Mouse (Mus musculus) brain, embryonic 14.5 days (tissue): Measurements from ENCODE around the gene Taf8. TPM values are rescaled to one million over a fixed set of nuclear protein-coding genes. Genes with fewer than 3 reads are reported as not detected.

ENCODE experiments used
- DNase-seq: peaks from one replicate; pipeline ENCODE4 v3.0.0-alpha.2; 2011; ENCODE audit warnings: low read depth
- CTCF ChIP-seq: fragments of 200-500 bp; IDR thresholded peaks from 2 replicates; pipeline ENCODE4 v1.5.1; 2012; ENCODE audit warnings: inconsistent platforms, mild to moderate bottlenecking, moderate library complexity, borderline replicate concordance; ENCODE audit not compliant: insufficient read depth, insufficient read length; ENCODE audit errors: extremely low read depth
- POLR2A ChIP-seq: fragments of 200-500 bp; IDR thresholded peaks from 2 replicates; pipeline ENCODE4 v1.6.1; 2012; ENCODE audit warnings: mild to moderate bottlenecking, inconsistent platforms, borderline replicate concordance; ENCODE audit not compliant: poor library complexity, insufficient read depth, insufficient read length, severe bottlenecking; ENCODE audit errors: extremely low read depth
- polyA plus RNA-seq: library from polyadenylated mRNA; depleted of rRNA; stranded (reverse); fragments of >200 nt; gene quantifications from 2 replicates; pipeline ENCODE4 v1.2.3, GENCODE M21; 2012

Taf8 gene
- polyA plus RNA-seq, 1 experiment = 34.2 TPM

DNA sequence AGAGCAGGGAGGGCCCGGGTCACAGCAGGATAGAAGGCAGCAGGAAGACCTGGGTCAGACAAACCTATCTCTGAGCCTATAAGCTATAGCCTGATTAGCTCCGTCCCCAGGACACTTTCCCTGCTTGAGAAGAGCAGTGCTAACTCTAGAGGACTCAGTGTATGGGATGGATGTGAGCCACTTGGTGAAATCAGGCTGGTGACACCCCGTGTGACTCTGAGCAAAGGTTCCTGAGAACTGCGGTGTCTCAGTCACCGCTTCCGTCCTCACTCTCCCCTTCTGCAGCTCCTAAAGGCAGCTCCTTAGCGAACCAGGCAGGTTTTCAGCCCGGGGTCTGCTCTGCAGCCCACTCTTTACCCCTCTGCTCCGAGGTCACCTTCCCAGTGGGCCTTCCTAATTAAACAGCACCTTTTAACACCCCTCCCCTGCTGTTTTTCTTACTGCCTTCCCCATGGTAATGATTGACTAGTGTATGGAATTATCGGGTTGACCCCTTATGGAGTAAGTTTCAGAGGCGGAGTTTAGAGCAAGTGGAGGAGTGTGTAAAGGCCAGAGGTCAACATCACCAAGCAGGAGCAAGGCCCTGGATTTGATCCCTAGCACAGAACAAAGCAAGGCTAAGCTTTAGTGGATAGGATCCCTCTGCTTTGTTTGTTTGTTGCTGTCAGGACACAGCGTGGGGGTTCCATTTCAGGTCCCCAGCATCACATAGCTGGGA lies 37.7 kb downstream of the Taf8 start:
- no peak for DNase-seq
- TF ChIP-seq CTCF (no peak), POLR2A (no peak)

GRCm38 (mm10) chr17:47462728-47463388 lies 39.2 kb downstream of the Taf8 start:
- no peak for DNase-seq
- TF ChIP-seq CTCF = no peak
- no peak for TF ChIP-seq POLR2A

DNA sequence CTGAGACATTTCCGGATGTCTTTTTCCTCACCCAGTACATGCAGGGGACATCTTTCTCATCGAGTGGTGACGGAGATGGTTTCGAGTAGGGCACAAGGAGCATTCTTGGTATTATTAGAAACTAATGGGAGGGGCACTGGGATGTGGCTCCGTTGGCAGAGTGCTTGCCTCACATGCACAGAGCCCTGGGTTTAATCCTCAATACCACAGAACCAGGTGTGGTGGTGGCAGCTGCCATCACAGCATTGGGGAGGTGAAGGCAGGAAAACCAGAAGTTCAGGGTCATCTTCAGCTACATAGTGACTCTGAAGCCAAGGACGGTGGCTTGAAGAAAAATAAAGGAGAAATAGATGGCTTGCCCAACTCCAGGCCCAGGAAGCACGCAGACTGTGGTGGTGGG lies 39.9 kb downstream of the Taf8 start:
- no peak for TF ChIP-seq CTCF
- TF ChIP-seq POLR2A = no peak
- DNase-seq = no peak

GRCm38 (mm10) chr17:47461688-47462087 lies 40.4 kb downstream of the Taf8 start:
- TF ChIP-seq CTCF = no peak
- no peak for DNase-seq

- TF ChIP-seq CTCF = no peak
- TF ChIP-seq POLR2A = no peak
- DNase-seq = no peak
These were observed 42.7 kb downstream of the Taf8 start for GRCm38 (mm10) chr17:47459341-47459919.

- TF ChIP-seq CTCF (no peak), POLR2A (no peak)
- DNase-seq = no peak
These were observed 43.2 kb downstream of the Taf8 start for GRCm38 (mm10) chr17:47458936-47459335.

GRCm38 (mm10) chr17:47458310-47458709 lies 43.8 kb downstream of the Taf8 start:
- no peak for DNase-seq

GRCm38 (mm10) chr17:47454675-47455074 lies 47.4 kb downstream of the Taf8 start:
- no peak for TF ChIP-seq POLR2A
- no peak for TF ChIP-seq CTCF
- DNase-seq = no peak

More at GRCm38 (mm10) chr17:47458310-47458709, 43.8 kb downstream of the Taf8 start:
- TF ChIP-seq CTCF (no peak), POLR2A (no peak)

DNA sequence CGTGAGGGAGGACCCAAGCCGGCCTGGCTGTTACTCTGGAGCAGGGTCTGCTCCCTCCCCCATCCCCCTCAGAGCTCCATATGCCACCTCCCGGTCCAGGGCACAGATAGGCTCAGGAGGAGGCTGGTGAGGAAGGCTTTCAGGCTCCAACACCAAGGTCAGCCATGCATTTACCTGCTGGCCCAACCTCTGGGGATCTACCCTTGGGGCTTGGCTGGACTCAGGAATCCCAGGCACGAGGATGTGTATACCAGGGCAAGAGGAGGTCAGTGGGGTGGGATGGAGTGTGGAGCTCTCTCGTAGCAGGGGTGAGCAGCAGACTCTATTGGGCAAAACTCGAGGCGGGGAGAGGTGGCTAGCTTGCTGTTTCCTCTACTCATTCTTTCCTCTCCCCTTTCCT lies 49.2 kb downstream of the Taf8 start:
- TF ChIP-seq CTCF = no peak
- TF ChIP-seq POLR2A = no peak

GRCm38 (mm10) chr17:47450880-47451565 lies 51.1 kb downstream of the Taf8 start:
- no peak for TF ChIP-seq CTCF
- no peak for TF ChIP-seq POLR2A
- no peak for DNase-seq

More for the DNA sequence above, 49.2 kb downstream of the Taf8 start:
- no peak for DNase-seq

DNA sequence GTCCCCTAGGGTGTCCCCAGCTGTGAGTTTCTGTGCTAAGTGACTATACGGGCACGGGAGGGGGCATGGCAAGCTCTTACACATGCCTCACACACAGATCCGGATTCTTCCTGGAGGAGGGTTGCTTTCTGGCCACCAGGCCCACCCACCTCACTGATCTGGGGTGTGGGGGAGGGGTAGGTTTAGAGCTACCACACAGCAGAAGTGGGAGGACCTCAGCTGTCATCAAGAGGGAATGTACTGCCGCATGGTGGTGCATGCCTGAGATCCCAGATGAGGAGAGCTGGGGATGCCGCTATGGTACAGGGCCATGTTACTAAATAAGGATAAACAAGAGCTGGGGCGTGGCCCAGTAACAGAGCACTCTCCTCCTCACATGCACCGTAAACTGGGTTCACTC lies 51.9 kb downstream of the Taf8 start:
- no peak for DNase-seq
- TF ChIP-seq CTCF (no peak), POLR2A (no peak)

DNA sequence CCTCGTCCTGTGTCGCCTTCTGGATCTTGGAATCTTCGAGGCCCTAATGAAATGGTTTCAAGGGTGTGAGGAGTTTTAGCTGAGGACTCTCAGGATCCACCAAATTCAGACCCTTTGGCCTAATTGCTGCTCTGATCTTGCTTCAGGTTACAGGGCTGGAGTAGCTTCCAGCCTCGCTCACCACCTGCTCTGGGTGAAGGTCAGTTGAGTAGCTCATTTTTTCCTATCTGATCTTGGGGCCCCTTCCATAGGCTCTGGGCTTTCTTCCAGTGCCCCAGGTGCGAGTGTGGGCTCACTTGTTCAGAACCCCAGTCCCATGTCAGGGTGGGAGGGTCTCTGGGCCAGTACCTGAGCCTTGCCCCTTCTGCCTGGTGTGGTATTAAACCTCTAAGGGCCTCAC lies 52.7 kb downstream of the Taf8 start:
- no peak for TF ChIP-seq CTCF
- TF ChIP-seq POLR2A = no peak
- no peak for DNase-seq
